Mouse (Mus musculus) CH12.LX (cell line): ENCODE data around the gene Dscam.

Experiments
- CHD2 ChIP-seq: IDR thresholded peaks from 2 replicates; pipeline ENCODE4 v1.6.1; 2011; ENCODE audit warnings: low read length, improper control_type of control experiment
- CTCF ChIP-seq, 2 experiments: IDR thresholded peaks in 1 of 2; conservative IDR thresholded peaks in 1 of 2; 2 replicates each; pipeline ENCODE4 v1.5.1; 2011 to 2012; ENCODE audit warnings: low read depth in 2 of 2, low read length in 2 of 2, improper control_type of control experiment in 1 of 2, inconsistent platforms in 1 of 2, mild to moderate bottlenecking in 1 of 2, moderate library complexity in 1 of 2
- EP300 ChIP-seq: IDR thresholded peaks from 2 replicates; pipeline ENCODE4 v1.6.1; 2011; ENCODE audit warnings: low read length, improper control_type of control experiment
- HCFC1 ChIP-seq: IDR thresholded peaks from 2 replicates; pipeline ENCODE4 v1.6.1; 2012; ENCODE audit warnings: low read depth, mild to moderate bottlenecking, inconsistent platforms, low read length, improper control_type of control experiment
- MAZ ChIP-seq: IDR thresholded peaks from 2 replicates; pipeline ENCODE4 v1.6.1; 2012; ENCODE audit warnings: low read depth, mild to moderate bottlenecking, inconsistent platforms, low read length, improper control_type of control experiment, moderate library complexity
- MYC ChIP-seq: IDR thresholded peaks from 2 replicates; pipeline ENCODE4 v1.6.1; 2011; ENCODE audit warnings: low read depth, mild to moderate bottlenecking, improper control_type of control experiment, low read length
- POLR2A ChIP-seq: IDR thresholded peaks from 2 replicates; pipeline ENCODE4 v1.6.1; 2011; ENCODE audit warnings: low read depth, mild to moderate bottlenecking, improper control_type of control experiment, low read length
- POLR2AphosphoS2 ChIP-seq: IDR thresholded peaks from 2 replicates; pipeline ENCODE4 v1.6.1; 2011; ENCODE audit warnings: low read depth, low read length, improper control_type of control experiment
- RAD21 ChIP-seq: IDR thresholded peaks from 2 replicates; pipeline ENCODE4 v1.6.1; 2011; ENCODE audit warnings: low read depth, mild to moderate bottlenecking, low read length, improper control_type of control experiment, moderate library complexity
- TBP ChIP-seq: conservative IDR thresholded peaks from 2 replicates; pipeline ENCODE4 v1.6.1; 2011; ENCODE audit warnings: low read depth, low read length, improper control_type of control experiment
- TCF12 ChIP-seq: IDR thresholded peaks from 2 replicates; pipeline ENCODE4 v1.6.1; 2014; ENCODE audit warnings: low read depth, mild to moderate bottlenecking, inconsistent platforms, low read length, improper control_type of control experiment
- USF1 ChIP-seq: IDR thresholded peaks from 2 replicates; pipeline ENCODE4 v1.6.1; 2014; ENCODE audit warnings: low read depth, mild to moderate bottlenecking, inconsistent platforms, low read length, improper control_type of control experiment
- ZC3H11A ChIP-seq: IDR thresholded peaks from 2 replicates; pipeline ENCODE4 v1.6.1; 2012; ENCODE audit warnings: low read depth, mild to moderate bottlenecking, inconsistent platforms, low read length, improper control_type of control experiment

DNA sequence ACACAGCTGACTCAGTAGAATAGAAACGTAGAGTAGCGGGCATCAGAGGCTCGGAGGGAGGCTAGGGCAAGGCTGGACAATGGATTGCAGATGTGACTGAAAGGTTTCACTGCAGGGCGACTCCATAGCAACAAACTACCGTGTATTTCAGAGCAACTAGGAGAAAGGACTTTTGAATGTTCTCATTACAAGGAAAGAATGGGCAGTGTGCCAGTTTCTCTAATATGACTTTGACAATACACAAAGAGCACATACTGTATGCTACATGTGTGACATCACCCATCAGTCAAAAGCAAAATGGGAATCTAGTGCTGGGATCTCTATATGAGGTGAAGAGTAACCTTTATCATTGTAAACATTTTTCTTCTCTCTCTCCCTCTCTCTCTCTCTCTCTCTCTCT is 382.3 kb downstream of the Dscam start:
- TF ChIP-seq POLR2A (no peak), CTCF (conservative IDR thresholded peaks at IDR 0.05 in 1 of 2, IDR thresholded peaks at IDR 0.05 in 1 of 2; ENCODE audit: low read depth in 2 of 2, low read length in 2 of 2) (no peak), HCFC1 (no peak), TBP (no peak), ZC3H11A (no peak), MYC (no peak), EP300 (no peak), USF1 (no peak), TCF12 (no peak), POLR2AphosphoS2 (no peak), MAZ (no peak), RAD21 (no peak), CHD2 (no peak)
